8 mouse cellular contexts compared by ENCODE assay signal in genomic region chr13:59554772-59555505, GRCm38 (mm10). TPM values are rescaled to one million over a fixed set of nuclear protein-coding genes. Genes with fewer than 3 reads are reported as not detected.
A peak's percentile ranks its signal among the peaks of the same experiment; 100 is the strongest.
DNase-seq lines count a peak whose midpoint lies in the region; ATAC-seq and TF ChIP-seq lines count a peak whose summit lies in the region.

No protein-coding gene starts in this region.

- H3K27ac ChIP-seq in forebrain, embryonic 15.5 days (replicated peaks): no peak overlapping the region
- no peak overlapping the region for H3K27ac ChIP-seq in liver, postnatal 0 days (ENCODE audit: low read depth)

- DNase-seq in layer of hippocampus, adult 11-12 months (ENCODE audit: low spot score): peak; percentile 23
- no peak for DNase-seq in layer of hippocampus, postnatal 10 days (ENCODE audit: low spot score in 2 of 2)
- peak; percentile 72 to 75 for DNase-seq in cerebellum, adult 18-20 months
- DNase-seq in liver, postnatal 0 days: no peak
- no peak for DNase-seq in ovary, postnatal 36 days (ENCODE audit: low spot score)
- DNase-seq in T-cell, adult 2 months (ENCODE audit: low spot score): no peak
- DNase-seq in frontal cortex, postnatal 25 days (ENCODE audit: low spot score in 2 of 2): no peak

- H3K27me3 ChIP-seq in forebrain, embryonic 15.5 days: no peaks in the 10 kb centered on the region
- H3K27me3 ChIP-seq in liver, postnatal 0 days (ENCODE audit: insufficient read depth, low read length): no peaks in the 10 kb centered on the region

- WGBS in forebrain, embryonic 15.5 days: 80% methylated on average over 17 of the region's 17 CpGs
- WGBS in liver, postnatal 0 days (ENCODE audit: insufficient replicate concordance): 67% methylated on average over 17 of the region's 17 CpGs

- H3K36me3 ChIP-seq in forebrain, embryonic 15.5 days: no peaks in the 10 kb centered on the region
- no peaks in the 10 kb centered on the region for H3K36me3 ChIP-seq in liver, postnatal 0 days (replicated peaks; ENCODE audit: insufficient read depth, low read length)

- H3K4me3 ChIP-seq in forebrain, embryonic 15.5 days: peak overlapping the region; percentile 74; the same call in 1 of the 2 replicates
- H3K4me3 ChIP-seq in liver, postnatal 0 days (ENCODE audit: low read depth, low read length): no peak overlapping the region

- TF ChIP-seq CTCF in liver, postnatal 0 days (IDR thresholded peaks at IDR 0.05; ENCODE audit: low read depth): no peak

- no peak for TF ChIP-seq EP300 in liver, postnatal 0 days (IDR thresholded peaks at IDR 0.05; ENCODE audit: low read depth)

- H3K4me1 ChIP-seq in forebrain, embryonic 15.5 days: peaks cover 33% of the 10 kb centered on the region
- H3K4me1 ChIP-seq in liver, postnatal 0 days (ENCODE audit: insufficient read depth): peaks cover 22% of the 10 kb centered on the region

- ATAC-seq in forebrain, embryonic 15.5 days (replicated peaks): no peak
- no peak for ATAC-seq in liver, postnatal 0 days

- H3K9ac ChIP-seq in forebrain, embryonic 15.5 days (replicated peaks): no peak overlapping the region
- H3K9ac ChIP-seq in liver, postnatal 0 days (replicated peaks): no peak overlapping the region

- H3K9me3 ChIP-seq in forebrain, embryonic 15.5 days: no peaks in the 10 kb centered on the region
- no peaks in the 10 kb centered on the region for H3K9me3 ChIP-seq in liver, postnatal 0 days (ENCODE audit: low read length)

- H3K4me2 ChIP-seq in forebrain, embryonic 15.5 days (replicated peaks): peak overlapping the region; percentile 77
- peak overlapping the region; percentile 100 for H3K4me2 ChIP-seq in liver, postnatal 0 days (ENCODE audit: low read depth, low read length)

RNA-seq across cellular contexts. Expression of gene Agtpbp1, which starts 30.1 kb away (rescaled TPM):
- 100 to 1,000 TPM; 343 to 364 TPM for total RNA-seq in layer of hippocampus, postnatal 10 days (2021)
- 50.8 and 52.3 TPM in 2 replicates for polyA plus RNA-seq in forebrain, embryonic 15.5 days (2015; fragmentation: Nextera tagmentation; extraction: Ambion mirVana)
- 5.4 and 6.4 TPM in 2 replicates for polyA plus RNA-seq in liver, postnatal 0 days (2015; fragmentation: Nextera tagmentation; extraction: Ambion mirVana)

RNA-seq across cellular contexts. Expression of gene Naa35, which starts 30.1 kb away (rescaled TPM):
- total RNA-seq in layer of hippocampus, postnatal 10 days (2021): 100 to 1,000 TPM; 108 to 112 TPM
- 157 and 161 TPM in 2 replicates for polyA plus RNA-seq in forebrain, embryonic 15.5 days (2015; fragmentation: Nextera tagmentation; extraction: Ambion mirVana)
- 22.9 and 32.5 TPM in 2 replicates for polyA plus RNA-seq in liver, postnatal 0 days (2015; fragmentation: Nextera tagmentation; extraction: Ambion mirVana)

Comparison
In these comparisons a context has a peak if more than half of its experiments do, and no peak if none do; other contexts are left out.
1. DNase-seq: peak in layer of hippocampus, adult 11-12 months (single experiment) and cerebellum, adult 18-20 months (2 of 2); none in layer of hippocampus, postnatal 10 days (0 of 2), liver, postnatal 0 days (single experiment), ovary, postnatal 36 days (single experiment), T-cell, adult 2 months (single experiment) and frontal cortex, postnatal 25 days (0 of 2).